Mouse (Mus musculus) bone marrow macrophage, adult 2 months (primary cell): ENCODE data around the gene Gprc5b. TPM values are rescaled to one million over a fixed set of nuclear protein-coding genes. Genes with fewer than 3 reads are reported as not detected.

ENCODE experiments used
- H3K27ac ChIP-seq: 2 replicates; pipeline ENCODE4 v1.5.1; 2012; ENCODE audit warnings: low read depth, low read length; ENCODE audit not compliant: insufficient read depth
- H3K4me1 ChIP-seq: 2 replicates; pipeline ENCODE4 v1.6.1; 2012; ENCODE audit warnings: low read length; ENCODE audit not compliant: control insufficient read depth, insufficient read depth
- H3K4me3 ChIP-seq: 2 replicates; pipeline ENCODE4 v1.5.1; 2012; ENCODE audit warnings: mild to moderate bottlenecking, low read length, moderate library complexity; ENCODE audit not compliant: insufficient read depth
- CTCF ChIP-seq: IDR thresholded peaks from 2 replicates; pipeline ENCODE4 v1.5.1; 2012; ENCODE audit warnings: low read depth, mild to moderate bottlenecking, low read length, moderate library complexity
- POLR2A ChIP-seq: IDR thresholded peaks from 2 replicates; pipeline ENCODE4 v1.6.1; 2012; ENCODE audit warnings: mild to moderate bottlenecking, low read depth, low read length, borderline replicate concordance
- polyA plus RNA-seq: library from polyadenylated mRNA; stranded (reverse); fragments of >200 nt; gene quantifications from 2 replicates; pipeline ENCODE4 v1.2.4, GENCODE M21; 2012; ENCODE audit not compliant: missing spikeins, insufficient read depth, insufficient read length

Gprc5b gene
- polyA plus RNA-seq, 1 experiment: 1.2 TPM

- TF ChIP-seq POLR2A (no peak), CTCF (no peak)
- H3K4me3 ChIP-seq: no peak overlapping the region
- peaks cover 2% of the 10 kb centered on the region; the same call in 1 of the 2 replicates for H3K4me1 ChIP-seq
- no peak overlapping the region for H3K27ac ChIP-seq
Measured at GRCm38 (mm10) chr7:118956616-118957246, 38.3 kb downstream of the Gprc5b start.

GRCm38 (mm10) chr7:118954968-118955367 lies 40.0 kb downstream of the Gprc5b start:
- H3K27ac ChIP-seq: no peak overlapping the region
- TF ChIP-seq CTCF (no peak), POLR2A (no peak)
- H3K4me1 ChIP-seq: peaks cover 2% of the 10 kb centered on the region; the same call in 1 of the 2 replicates
- no peak overlapping the region for H3K4me3 ChIP-seq

GRCm38 (mm10) chr7:118953626-118954282 lies 41.3 kb downstream of the Gprc5b start:
- Histone ChIP-seq H3K4me3 (no peak overlapping the region), H3K4me1 (peaks cover 4% of the 10 kb centered on the region), H3K27ac (no peak overlapping the region)
- TF ChIP-seq CTCF: no peak
- no peak for TF ChIP-seq POLR2A

GRCm38 (mm10) chr7:118949749-118950148 lies 45.3 kb downstream of the Gprc5b start:
- Histone ChIP-seq H3K27ac (no peak overlapping the region), H3K4me3 (no peak overlapping the region), H3K4me1 (peaks cover 11% of the 10 kb centered on the region)
- no peak for TF ChIP-seq CTCF
- TF ChIP-seq POLR2A: no peak

- H3K4me1 ChIP-seq: peaks cover 11% of the 10 kb centered on the region
- no peak overlapping the region for H3K4me3 ChIP-seq
- TF ChIP-seq CTCF (no peak), POLR2A (no peak)
- H3K27ac ChIP-seq: no peak overlapping the region
Measured at GRCm38 (mm10) chr7:118948677-118949282, 46.2 kb downstream of the Gprc5b start.

GRCm38 (mm10) chr7:118947241-118947640 lies 47.8 kb downstream of the Gprc5b start:
- Histone ChIP-seq H3K4me3 (no peak overlapping the region), H3K4me1 (peaks cover 13% of the 10 kb centered on the region), H3K27ac (no peak overlapping the region)
- no peak for TF ChIP-seq POLR2A
- no peak for TF ChIP-seq CTCF

GRCm38 (mm10) chr7:118944884-118945283 lies 50.1 kb downstream of the Gprc5b start:
- TF ChIP-seq CTCF: no peak
- TF ChIP-seq POLR2A: no peak
- H3K4me3 ChIP-seq: no peak overlapping the region
- no peak overlapping the region for H3K27ac ChIP-seq
- H3K4me1 ChIP-seq: peaks cover 15% of the 10 kb centered on the region

GRCm38 (mm10) chr7:118943170-118943569 lies 51.8 kb downstream of the Gprc5b start:
- no peak overlapping the region for H3K4me3 ChIP-seq
- no peak for TF ChIP-seq POLR2A
- no peak for TF ChIP-seq CTCF
- no peak overlapping the region for H3K27ac ChIP-seq
- H3K4me1 ChIP-seq: peaks cover 10% of the 10 kb centered on the region

GRCm38 (mm10) chr7:118942297-118942696 lies 52.7 kb downstream of the Gprc5b start:
- Histone ChIP-seq H3K4me1 (peaks cover 14% of the 10 kb centered on the region), H3K27ac (no peak overlapping the region), H3K4me3 (no peak overlapping the region)
- no peak for TF ChIP-seq CTCF
- TF ChIP-seq POLR2A: no peak

- Histone ChIP-seq H3K27ac (no peak overlapping the region), H3K4me3 (no peak overlapping the region), H3K4me1 (peaks cover 23% of the 10 kb centered on the region)
- no peak for TF ChIP-seq POLR2A
- TF ChIP-seq CTCF: no peak
Measured at GRCm38 (mm10) chr7:118937469-118938387, 57.3 kb downstream of the Gprc5b start.
